Mouse (Mus musculus): Measurements from ENCODE around the gene Sapcd1. TPM values are rescaled to one million over a fixed set of nuclear protein-coding genes. Genes with fewer than 3 reads are reported as not detected.

Gene Sapcd1
- polyA plus RNA-seq, 1 experiment, result not detected

DNA sequence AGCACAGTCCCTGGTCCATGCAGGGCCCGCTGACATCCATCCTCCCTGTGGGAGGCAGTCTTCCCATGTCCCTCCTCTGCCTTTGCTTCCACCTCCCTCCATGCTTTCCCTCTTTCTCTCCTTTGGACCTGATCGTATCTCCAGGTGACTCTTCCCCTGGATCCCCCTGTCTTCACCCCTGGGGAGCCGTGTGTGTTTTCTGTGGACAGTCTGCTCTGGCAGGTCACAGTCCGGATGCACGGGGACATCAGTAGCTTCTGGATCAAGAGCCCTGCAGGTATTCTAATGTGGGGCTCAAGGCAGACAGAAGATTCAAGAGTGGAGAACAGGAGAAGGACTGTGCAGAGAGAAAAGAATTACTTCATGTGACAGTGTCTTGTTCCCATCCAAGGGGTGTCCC, 4.6 kb downstream of the Sapcd1 start:
- TF ChIP-seq POLR2A (IDR thresholded peaks at IDR 0.05; ENCODE audit: low read depth, low read length) (no peak), CTCF (IDR thresholded peaks at IDR 0.05; ENCODE audit: borderline replicate concordance, insufficient read depth, low read length) (no peak)
- no peak overlapping the region for H3K4me3 ChIP-seq (ENCODE audit: insufficient read depth, low read length)
- no peak overlapping the region for H3K27ac ChIP-seq (ENCODE audit: insufficient read depth, low read length)
- no peaks in the 10 kb centered on the region for H3K4me1 ChIP-seq (ENCODE audit: control insufficient read depth, insufficient read depth, low read length)

DNA sequence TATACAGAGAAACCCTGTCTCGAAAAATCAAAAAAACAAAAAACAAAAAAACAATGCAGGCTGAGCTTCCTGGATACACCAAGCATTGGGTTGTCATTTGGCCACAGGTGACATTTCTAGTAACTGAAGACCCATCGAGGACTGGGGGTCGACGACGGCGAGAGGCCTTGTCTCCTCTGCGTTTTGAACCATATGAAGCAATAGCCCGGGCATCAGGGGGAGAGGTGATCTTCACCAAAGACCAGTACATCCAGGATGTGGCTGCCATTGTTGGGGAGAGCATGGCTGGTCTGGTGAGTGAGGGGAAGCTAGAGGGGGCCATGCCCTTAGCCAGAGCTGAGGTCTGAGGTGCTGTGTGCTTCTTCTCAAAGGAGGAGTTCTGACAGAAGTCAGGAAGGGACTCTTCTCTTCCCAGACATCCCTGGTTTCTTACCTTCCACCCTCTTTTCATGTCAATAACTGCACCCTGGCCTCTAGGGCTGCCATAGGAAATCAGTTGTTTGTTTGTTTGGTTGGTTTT, 5.2 kb downstream of the Sapcd1 start:
- Histone ChIP-seq H3K27ac (ENCODE audit: insufficient read depth, low read length) (no peak overlapping the region), H3K4me3 (ENCODE audit: insufficient read depth, low read length) (no peak overlapping the region), H3K4me1 (ENCODE audit: control insufficient read depth, insufficient read depth, low read length) (no peaks in the 10 kb centered on the region)
- TF ChIP-seq CTCF (IDR thresholded peaks at IDR 0.05; ENCODE audit: borderline replicate concordance, insufficient read depth, low read length) (no peak), POLR2A (IDR thresholded peaks at IDR 0.05; ENCODE audit: low read depth, low read length) (no peak)

DNA sequence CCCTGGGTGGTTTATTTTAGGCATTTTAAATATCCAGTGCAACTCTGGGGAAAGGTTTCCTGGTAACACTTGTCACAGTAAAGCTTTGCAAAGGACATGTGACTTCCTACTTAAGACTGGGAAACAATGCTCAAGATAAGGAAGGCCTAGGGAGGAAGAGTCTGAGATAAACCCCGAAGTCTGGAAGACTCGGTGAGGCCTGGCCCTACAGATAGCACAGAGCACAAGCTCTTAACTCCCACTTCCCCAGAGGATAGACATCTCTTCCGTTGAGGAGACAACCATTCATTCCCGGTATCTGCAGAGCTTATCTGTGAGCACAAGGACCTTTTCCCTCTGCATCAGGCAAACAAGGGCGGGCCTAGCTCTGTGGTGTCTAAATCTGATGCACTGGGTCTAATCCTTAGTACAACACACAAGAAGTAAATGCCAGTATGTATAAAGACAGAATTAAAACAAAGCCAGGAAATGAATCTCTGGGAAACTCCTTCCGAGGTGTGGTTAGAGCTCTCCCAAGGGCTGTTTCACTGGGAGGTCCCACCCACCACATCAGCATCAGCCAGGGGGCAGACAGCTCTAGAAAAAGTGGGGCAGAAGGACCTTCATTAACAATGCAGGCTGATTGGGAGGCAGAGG, 5.9 kb downstream of the Sapcd1 start:
- TF ChIP-seq CTCF (IDR thresholded peaks at IDR 0.05; ENCODE audit: borderline replicate concordance, insufficient read depth, low read length), result no peak
- TF ChIP-seq POLR2A (IDR thresholded peaks at IDR 0.05; ENCODE audit: low read depth, low read length), result no peak
- Histone ChIP-seq H3K4me3 (ENCODE audit: insufficient read depth, low read length) (no peak overlapping the region), H3K4me1 (ENCODE audit: control insufficient read depth, insufficient read depth, low read length) (no peaks in the 10 kb centered on the region), H3K27ac (ENCODE audit: insufficient read depth, low read length) (no peak overlapping the region)

DNA sequence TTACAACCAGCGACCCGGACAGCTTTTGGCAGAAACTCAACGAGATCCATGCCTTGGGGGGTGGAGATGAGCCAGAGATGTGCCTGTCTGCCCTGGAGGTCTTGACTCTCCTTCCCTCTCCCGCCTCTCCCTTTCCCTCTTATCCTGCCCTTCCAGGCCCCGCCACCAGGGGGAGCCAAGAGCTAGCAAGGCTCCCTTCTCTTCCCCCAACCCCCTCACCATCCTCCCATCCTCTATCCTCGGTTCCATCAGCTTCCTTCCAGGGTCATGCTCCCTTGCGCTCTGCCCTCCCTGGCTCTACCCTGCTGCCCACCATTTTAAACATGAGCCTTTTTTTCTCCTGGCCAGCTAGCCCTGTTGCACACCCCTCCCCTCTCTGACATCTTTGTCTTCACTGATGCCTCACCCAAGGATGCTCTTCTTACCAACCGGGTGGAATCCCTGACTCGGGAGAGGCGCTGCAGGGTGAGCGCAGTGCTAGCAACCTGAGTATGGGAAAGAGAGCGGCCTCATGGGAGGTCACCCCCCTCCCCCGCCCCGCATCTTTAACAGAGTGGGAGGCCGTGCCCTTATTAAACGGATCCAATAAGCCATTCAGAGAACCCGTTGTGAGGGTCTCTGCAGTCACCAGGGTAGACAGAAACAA, 6.5 kb downstream of the Sapcd1 start:
- no peak overlapping the region for H3K4me3 ChIP-seq (ENCODE audit: insufficient read depth, low read length)
- TF ChIP-seq POLR2A (IDR thresholded peaks at IDR 0.05; ENCODE audit: low read depth, low read length) (no peak), CTCF (IDR thresholded peaks at IDR 0.05; ENCODE audit: borderline replicate concordance, insufficient read depth, low read length) (peak; percentile 93)
- H3K4me1 ChIP-seq (ENCODE audit: control insufficient read depth, insufficient read depth, low read length), result no peaks in the 10 kb centered on the region
- H3K27ac ChIP-seq (ENCODE audit: insufficient read depth, low read length), result no peak overlapping the region

DNA sequence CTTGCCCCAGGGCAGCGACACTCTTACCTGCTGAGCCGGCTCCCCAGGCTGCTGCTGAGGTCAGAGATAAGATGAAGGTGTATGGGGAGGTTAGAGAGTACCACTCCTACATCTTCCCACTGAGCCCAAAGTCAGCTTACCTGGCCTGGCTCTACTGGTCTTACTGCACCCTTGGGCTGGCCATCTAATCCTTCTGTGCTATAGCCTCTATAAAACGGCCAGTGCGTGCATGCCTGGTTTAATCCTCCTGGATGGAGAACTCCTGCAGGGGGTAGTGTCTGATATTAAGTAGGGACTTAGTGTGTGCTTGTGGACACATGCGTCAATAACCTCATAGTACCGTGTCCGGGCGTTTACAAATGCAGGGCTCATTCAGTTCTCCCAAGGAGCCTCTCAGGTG, 7.3 kb downstream of the Sapcd1 start:
- Histone ChIP-seq H3K4me1 (ENCODE audit: control insufficient read depth, insufficient read depth, low read length) (no peaks in the 10 kb centered on the region), H3K4me3 (ENCODE audit: insufficient read depth, low read length) (no peak overlapping the region), H3K27ac (ENCODE audit: insufficient read depth, low read length) (no peak overlapping the region)
- TF ChIP-seq POLR2A (IDR thresholded peaks at IDR 0.05; ENCODE audit: low read depth, low read length), result no peak
- no peak for TF ChIP-seq CTCF (IDR thresholded peaks at IDR 0.05; ENCODE audit: borderline replicate concordance, insufficient read depth, low read length)

DNA sequence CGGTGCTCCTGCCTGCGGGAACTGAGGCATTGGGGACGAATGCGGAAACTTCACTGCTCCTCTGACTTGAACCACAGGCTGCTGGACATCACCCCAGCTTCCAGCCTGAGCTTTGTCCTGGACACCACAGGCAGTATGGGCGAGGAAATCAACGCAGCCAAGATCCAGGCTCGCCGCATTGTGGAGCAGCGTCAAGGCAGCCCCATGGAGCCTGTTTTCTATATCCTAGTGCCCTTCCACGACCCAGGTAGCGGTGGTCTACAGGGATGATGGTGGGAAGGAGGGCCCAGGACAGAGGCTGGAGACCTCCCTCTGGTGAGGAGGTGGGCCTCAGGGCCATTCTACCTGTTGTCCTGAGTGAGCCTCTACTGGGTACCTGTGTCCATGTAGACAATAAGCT, 7.9 kb downstream of the Sapcd1 start:
- no peak for TF ChIP-seq CTCF (IDR thresholded peaks at IDR 0.05; ENCODE audit: borderline replicate concordance, insufficient read depth, low read length)
- no peak for TF ChIP-seq POLR2A (IDR thresholded peaks at IDR 0.05; ENCODE audit: low read depth, low read length)
- Histone ChIP-seq H3K27ac (ENCODE audit: insufficient read depth, low read length) (no peak overlapping the region), H3K4me3 (ENCODE audit: insufficient read depth, low read length) (no peak overlapping the region), H3K4me1 (ENCODE audit: control insufficient read depth, insufficient read depth, low read length) (no peaks in the 10 kb centered on the region)

DNA sequence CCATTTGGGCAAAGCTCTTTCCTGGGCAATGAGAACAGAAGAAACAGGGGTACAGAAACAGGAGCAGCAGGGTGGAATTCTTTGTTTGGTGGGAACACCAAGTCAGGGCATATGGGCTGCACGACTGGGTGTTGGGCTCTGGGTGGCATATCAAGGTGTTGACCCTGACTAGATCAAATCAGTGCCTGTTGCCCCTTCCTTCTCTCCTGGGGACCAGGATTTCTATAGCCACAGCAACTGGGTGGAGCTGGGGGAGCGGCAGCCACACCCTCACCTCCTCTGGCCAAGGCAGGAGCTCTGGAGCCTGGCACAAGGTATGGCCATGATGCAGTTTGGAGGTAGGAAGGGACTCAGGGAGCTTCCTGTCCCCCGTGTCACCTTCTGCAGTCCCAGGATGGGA, 9.6 kb downstream of the Sapcd1 start:
- no peak overlapping the region for H3K27ac ChIP-seq (ENCODE audit: insufficient read depth, low read length)
- TF ChIP-seq POLR2A (IDR thresholded peaks at IDR 0.05; ENCODE audit: low read depth, low read length) (no peak), CTCF (IDR thresholded peaks at IDR 0.05; ENCODE audit: borderline replicate concordance, insufficient read depth, low read length) (no peak)
- H3K4me1 ChIP-seq (ENCODE audit: control insufficient read depth, insufficient read depth, low read length), result no peaks in the 10 kb centered on the region
- no peak overlapping the region for H3K4me3 ChIP-seq (ENCODE audit: insufficient read depth, low read length)

DNA sequence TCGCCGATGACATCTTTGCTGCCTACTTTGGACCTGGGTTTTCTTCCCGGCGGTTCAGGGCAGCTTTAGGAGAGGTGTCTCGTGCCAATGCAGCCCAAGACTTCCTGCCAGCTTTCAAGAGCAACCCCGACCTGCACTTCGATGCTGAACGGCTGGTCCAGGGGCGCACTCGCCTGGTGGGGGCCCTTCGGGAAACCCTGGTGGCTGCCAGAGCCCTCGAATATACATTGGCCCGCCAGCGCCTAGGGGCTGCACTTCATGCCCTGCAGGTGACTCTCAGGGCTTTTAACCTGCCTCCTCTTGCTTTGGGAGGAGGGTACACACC, 10.1 kb downstream of the Sapcd1 start:
- Histone ChIP-seq H3K4me1 (ENCODE audit: control insufficient read depth, insufficient read depth, low read length) (no peaks in the 10 kb centered on the region), H3K4me3 (ENCODE audit: insufficient read depth, low read length) (no peak overlapping the region), H3K27ac (ENCODE audit: insufficient read depth, low read length) (no peak overlapping the region)
- no peak for TF ChIP-seq CTCF (IDR thresholded peaks at IDR 0.05; ENCODE audit: borderline replicate concordance, insufficient read depth, low read length)
- no peak for TF ChIP-seq POLR2A (IDR thresholded peaks at IDR 0.05; ENCODE audit: low read depth, low read length)

DNA sequence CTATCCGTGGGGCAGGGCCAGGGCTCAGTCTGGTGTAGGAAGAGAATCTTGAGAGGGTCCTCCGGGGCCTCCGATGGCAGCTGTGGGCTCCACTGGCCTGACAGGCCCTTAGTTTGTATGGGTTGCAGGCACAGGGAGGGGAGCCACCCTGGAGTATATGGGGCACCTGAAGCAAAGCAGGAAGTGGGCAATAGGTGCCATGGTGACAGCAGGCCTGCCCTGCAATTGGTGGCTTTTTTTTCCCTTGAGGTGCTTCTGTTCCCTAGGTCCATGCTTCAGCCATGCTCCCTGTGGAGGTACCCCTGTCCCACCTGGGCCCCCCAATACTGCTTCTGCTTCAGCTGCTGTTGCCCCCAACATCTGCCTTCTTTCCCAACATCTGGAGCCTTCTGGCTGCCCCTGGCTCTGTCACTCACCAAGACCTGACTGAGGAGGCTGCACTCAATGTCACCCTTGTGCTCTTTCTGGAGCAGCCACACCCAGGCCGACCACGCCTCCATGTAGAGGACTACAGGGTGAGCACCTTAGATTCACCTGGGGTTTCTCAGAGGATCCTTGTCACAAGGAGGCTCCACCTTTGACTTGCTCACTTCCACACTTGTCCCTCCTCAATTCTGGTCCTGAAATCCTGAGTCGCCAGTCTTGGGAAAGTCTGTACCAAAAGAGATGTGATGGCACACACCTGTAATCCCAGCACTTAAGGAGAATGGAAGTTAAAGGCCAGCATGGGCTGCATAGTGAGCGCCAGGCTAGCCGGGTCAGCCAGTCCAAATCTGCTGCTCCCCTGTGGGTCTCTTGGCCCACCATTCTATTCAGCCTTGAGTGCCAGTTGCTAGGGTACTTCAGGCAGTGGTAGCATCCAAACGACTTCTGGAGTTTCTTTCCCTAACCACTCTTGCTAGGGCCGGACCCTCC, 10.8 kb downstream of the Sapcd1 start:
- TF ChIP-seq CTCF (IDR thresholded peaks at IDR 0.05; ENCODE audit: borderline replicate concordance, insufficient read depth, low read length) (no peak), POLR2A (IDR thresholded peaks at IDR 0.05; ENCODE audit: low read depth, low read length) (no peak)
- Histone ChIP-seq H3K27ac (ENCODE audit: insufficient read depth, low read length) (no peak overlapping the region), H3K4me3 (ENCODE audit: insufficient read depth, low read length) (no peak overlapping the region), H3K4me1 (ENCODE audit: control insufficient read depth, insufficient read depth, low read length) (no peaks in the 10 kb centered on the region)
